Mouse (Mus musculus): ENCODE measurements at regions not wholly inside any gene's neighbourhood (a gene's known extent, or its start where the extent isn't known, plus 50 kb on each side); places are given as distances from the start of the nearest gene placed in this dataset.

DNA sequence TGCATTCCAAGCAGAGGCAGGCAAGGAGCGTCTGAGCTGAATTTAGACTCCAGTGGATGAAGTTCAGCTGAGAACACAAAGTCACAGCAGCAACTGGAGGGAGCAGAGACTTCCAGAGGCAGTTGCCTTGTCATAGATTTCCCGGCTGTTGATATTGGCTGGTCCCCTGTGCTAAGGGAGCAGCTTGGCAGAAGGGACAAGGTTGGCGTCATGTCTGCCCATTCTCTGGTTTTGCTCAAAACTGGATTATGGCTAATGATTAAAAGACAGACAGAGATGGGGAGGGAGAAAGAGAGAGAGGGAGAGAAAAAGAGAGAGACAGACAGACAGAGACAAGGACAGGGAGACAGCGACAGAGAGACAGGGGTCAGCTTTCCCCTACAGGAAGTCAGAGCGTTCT, 169.0 kb upstream of the Ift57 start:
- H3K9me3 ChIP-seq = no peaks in the 10 kb centered on the region
- 93% methylated on average over 5 of the region's 5 CpGs for WGBS
- no peak overlapping the region for H3K27ac ChIP-seq
- no peaks in the 10 kb centered on the region for H3K27me3 ChIP-seq
- H3K4me2 ChIP-seq = no peak overlapping the region
- H3K4me3 ChIP-seq (replicated peaks) = no peak overlapping the region
- no peaks in the 10 kb centered on the region for H3K36me3 ChIP-seq (replicated peaks)
- no peaks in the 10 kb centered on the region for H3K4me1 ChIP-seq
- H3K9ac ChIP-seq = no peak overlapping the region
- ATAC-seq (ENCODE audit: low FRiP score) = no peak

GRCm38 (mm10) chr16:49532071-49532686, 166.9 kb upstream of the Ift57 start:
- no peaks in the 10 kb centered on the region for H3K9me3 ChIP-seq
- H3K4me1 ChIP-seq = no peaks in the 10 kb centered on the region
- no peaks in the 10 kb centered on the region for H3K27me3 ChIP-seq
- H3K4me2 ChIP-seq = no peak overlapping the region
- 84% methylated on average over 7 of the region's 7 CpGs for WGBS
- no peaks in the 10 kb centered on the region for H3K36me3 ChIP-seq (replicated peaks)
- no peak overlapping the region for H3K4me3 ChIP-seq (replicated peaks)
- no peak overlapping the region for H3K9ac ChIP-seq
- peak; percentile 68 for ATAC-seq (ENCODE audit: low FRiP score)
- H3K27ac ChIP-seq = no peak overlapping the region

DNA sequence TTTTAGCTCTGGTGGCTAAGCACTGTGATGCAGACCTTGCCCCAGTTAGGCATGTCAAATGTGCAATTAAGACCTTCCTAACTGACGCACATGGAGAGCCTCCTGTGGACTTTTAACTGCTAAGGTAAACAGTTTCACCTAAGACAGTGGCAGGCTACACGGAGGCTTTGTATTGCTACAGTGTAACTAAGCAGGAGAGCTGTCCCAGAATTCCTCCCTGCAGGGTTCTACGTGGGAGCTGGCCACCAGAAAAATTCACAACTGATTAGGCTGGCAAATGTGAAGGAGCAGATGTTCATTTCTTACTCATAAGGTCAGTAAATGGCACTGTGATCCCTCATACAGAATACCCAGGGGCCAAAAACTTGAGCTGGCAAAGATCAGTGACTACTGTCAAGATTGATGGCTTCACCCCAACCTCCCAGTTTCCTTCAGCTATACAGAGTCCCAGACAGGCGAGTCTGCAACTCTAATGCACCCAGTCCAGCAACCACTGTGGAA, 165.5 kb upstream of the Ift57 start:
- no peaks in the 10 kb centered on the region for H3K4me1 ChIP-seq
- ATAC-seq (ENCODE audit: low FRiP score) = no peak
- H3K9ac ChIP-seq = no peak overlapping the region
- no peak overlapping the region for H3K27ac ChIP-seq
- H3K36me3 ChIP-seq (replicated peaks) = no peaks in the 10 kb centered on the region
- H3K4me2 ChIP-seq = no peak overlapping the region
- H3K9me3 ChIP-seq = no peaks in the 10 kb centered on the region
- no peaks in the 10 kb centered on the region for H3K27me3 ChIP-seq
- 55% methylated on average over 4 of the region's 4 CpGs for WGBS
- no peak overlapping the region for H3K4me3 ChIP-seq (replicated peaks)

DNA sequence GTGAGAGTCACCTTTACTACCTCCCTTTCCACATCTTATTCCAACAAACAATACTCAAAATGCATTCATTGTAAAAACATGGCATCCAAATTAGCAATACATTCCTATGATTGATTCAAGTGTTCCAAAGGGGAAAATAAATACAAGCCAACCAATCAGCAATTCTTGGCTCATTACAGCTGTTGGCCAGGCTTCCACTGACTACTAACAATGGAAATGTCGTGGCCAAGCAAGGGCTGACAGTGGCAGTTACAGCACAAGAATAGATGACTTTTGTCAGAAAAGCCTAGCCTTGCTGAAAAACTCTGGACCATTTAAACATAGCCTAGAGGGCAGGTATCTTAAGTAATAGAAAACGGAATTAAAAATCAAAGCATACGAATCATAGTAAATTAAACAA, 148.8 kb upstream of the Ift57 start:
- H3K9me3 ChIP-seq = no peaks in the 10 kb centered on the region
- no peak overlapping the region for H3K4me2 ChIP-seq
- no peaks in the 10 kb centered on the region for H3K27me3 ChIP-seq
- no peak overlapping the region for H3K4me3 ChIP-seq (replicated peaks)
- ATAC-seq (ENCODE audit: low FRiP score) = no peak
- 69% methylated on average over 3 of the region's 3 CpGs for WGBS
- no peak overlapping the region for H3K9ac ChIP-seq
- H3K27ac ChIP-seq = no peak overlapping the region
- no peaks in the 10 kb centered on the region for H3K4me1 ChIP-seq
- H3K36me3 ChIP-seq (replicated peaks) = no peaks in the 10 kb centered on the region

DNA sequence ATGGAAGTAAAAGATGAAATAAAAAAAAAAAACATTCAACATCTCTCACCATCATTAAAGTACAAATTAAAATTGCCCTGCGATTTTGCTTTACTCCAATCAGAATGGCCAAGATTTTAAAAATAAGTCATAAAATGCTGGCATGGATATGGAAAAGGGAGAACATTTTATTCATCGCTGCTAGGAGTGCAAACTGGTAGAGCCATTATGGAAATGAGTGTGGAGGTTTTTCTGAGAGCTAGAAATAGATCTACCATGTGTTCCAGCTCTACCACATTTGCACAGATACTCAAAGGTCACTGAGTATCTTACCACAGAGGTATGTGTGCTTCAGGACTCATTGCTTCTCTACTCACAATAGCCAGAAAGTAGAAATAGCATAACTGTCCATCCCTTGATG, 129.0 kb upstream of the Ift57 start:
- no peak overlapping the region for H3K9ac ChIP-seq
- no peaks in the 10 kb centered on the region for H3K36me3 ChIP-seq (replicated peaks)
- H3K4me3 ChIP-seq (replicated peaks) = no peak overlapping the region
- H3K9me3 ChIP-seq = no peaks in the 10 kb centered on the region
- WGBS = 90% methylated on average over 2 of the region's 2 CpGs
- peaks cover 11% of the 10 kb centered on the region for H3K4me1 ChIP-seq
- H3K4me2 ChIP-seq = no peak overlapping the region
- no peaks in the 10 kb centered on the region for H3K27me3 ChIP-seq
- H3K27ac ChIP-seq = no peak overlapping the region
- no peak for ATAC-seq (ENCODE audit: low FRiP score)

DNA sequence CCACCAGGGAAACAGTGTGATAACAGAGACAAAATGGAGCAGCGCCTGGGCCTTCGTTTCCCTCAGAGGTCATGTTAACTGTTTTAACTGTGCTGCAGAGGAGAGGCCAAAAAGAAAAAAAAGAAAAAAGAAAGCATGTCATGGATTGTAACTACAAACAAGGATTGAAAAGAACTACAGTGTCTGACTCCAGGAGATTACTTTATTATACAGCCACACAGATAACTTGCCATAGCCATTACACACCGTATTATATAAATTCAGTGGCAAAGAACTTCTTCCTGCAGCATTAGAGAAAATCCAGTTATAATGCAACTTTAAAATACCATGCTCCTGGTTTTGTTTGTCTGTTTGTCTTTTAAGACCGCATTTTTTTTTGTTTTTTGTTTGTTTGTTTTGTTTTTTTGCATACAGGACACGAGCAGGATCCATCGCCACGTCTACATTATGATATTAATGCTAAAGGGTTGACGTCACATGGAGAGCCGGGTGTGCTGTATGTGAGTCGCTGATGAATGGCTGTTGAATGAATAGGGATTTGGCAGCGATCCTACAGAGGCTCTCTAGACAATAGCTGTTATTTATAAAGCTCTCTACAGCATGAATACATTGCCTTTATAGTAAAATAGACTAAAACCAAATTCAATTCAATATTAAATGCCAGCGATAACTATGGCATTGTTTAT, 126.4 kb upstream of the Ift57 start:
- no peak overlapping the region for H3K4me3 ChIP-seq (replicated peaks)
- H3K27ac ChIP-seq = no peak overlapping the region
- H3K9me3 ChIP-seq = no peaks in the 10 kb centered on the region
- peaks cover 11% of the 10 kb centered on the region for H3K4me1 ChIP-seq
- no peak overlapping the region for H3K9ac ChIP-seq
- peak overlapping the region; percentile 34 for H3K4me2 ChIP-seq
- no peaks in the 10 kb centered on the region for H3K27me3 ChIP-seq
- H3K36me3 ChIP-seq (replicated peaks) = no peaks in the 10 kb centered on the region
- peak; percentile 86; the same call in 1 of the 2 replicates for ATAC-seq (ENCODE audit: low FRiP score)
- 26% methylated on average over 12 of the region's 12 CpGs for WGBS

DNA sequence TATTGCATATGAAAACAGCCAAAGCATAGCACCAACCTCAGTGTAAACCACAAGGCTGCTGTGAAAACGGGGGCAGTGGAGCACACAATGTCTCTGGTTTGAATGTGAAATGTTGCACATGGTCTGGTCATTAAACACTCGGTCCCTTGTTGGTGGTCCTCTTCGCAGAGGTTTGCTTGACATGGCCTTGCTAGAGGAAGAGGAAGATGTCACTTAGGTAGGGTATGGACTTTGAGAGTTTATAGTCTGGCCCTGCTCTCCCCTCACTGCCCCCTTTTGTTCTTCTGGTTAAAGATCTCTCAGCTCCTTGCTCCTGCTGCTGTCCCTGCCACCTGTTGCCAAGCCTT, 125.9 kb upstream of the Ift57 start:
- WGBS = 29% methylated on average over 3 of the region's 3 CpGs
- Histone ChIP-seq H3K36me3 (replicated peaks) (no peaks in the 10 kb centered on the region), H3K4me1 (peaks cover 11% of the 10 kb centered on the region), H3K27ac (no peak overlapping the region), H3K9ac (no peak overlapping the region), H3K27me3 (no peaks in the 10 kb centered on the region), H3K4me3 (replicated peaks) (no peak overlapping the region), H3K4me2 (peak overlapping the region; percentile 34), H3K9me3 (no peaks in the 10 kb centered on the region)
- peak; percentile 66; the same call in 1 of the 2 replicates for ATAC-seq (ENCODE audit: low FRiP score)

- Histone ChIP-seq H3K4me1 (no peaks in the 10 kb centered on the region), H3K36me3 (replicated peaks) (no peaks in the 10 kb centered on the region), H3K4me3 (replicated peaks) (no peak overlapping the region), H3K27ac (no peak overlapping the region), H3K4me2 (no peak overlapping the region), H3K9ac (no peak overlapping the region), H3K27me3 (no peaks in the 10 kb centered on the region), H3K9me3 (no peaks in the 10 kb centered on the region)
- no peak for ATAC-seq (ENCODE audit: low FRiP score)
- WGBS = 96% methylated on average over 4 of the region's 4 CpGs
These were observed 120.1 kb upstream of the Ift57 start for GRCm38 (mm10) chr16:49578976-49579375.

DNA sequence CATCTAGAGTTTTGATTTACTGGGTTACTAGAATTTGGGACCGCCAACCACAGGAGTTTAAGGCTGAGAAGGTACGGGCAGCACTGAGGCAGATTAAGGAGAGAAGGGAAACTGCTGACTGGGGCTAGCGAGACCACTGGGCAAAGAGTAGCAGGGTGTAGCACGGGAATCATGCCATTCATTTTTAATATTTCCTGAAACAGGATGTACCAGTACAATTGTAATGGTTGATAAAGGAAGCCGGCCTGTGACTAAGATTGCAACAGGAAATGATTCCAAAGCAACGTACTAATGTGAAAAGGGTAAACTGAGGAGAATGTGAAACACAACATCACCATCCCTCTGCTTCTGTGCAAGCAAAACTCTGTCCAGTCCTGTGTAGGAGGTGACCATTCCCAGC, 118.3 kb upstream of the Ift57 start:
- Histone ChIP-seq H3K36me3 (replicated peaks) (no peaks in the 10 kb centered on the region), H3K4me1 (no peaks in the 10 kb centered on the region), H3K27ac (no peak overlapping the region), H3K4me2 (no peak overlapping the region), H3K27me3 (no peaks in the 10 kb centered on the region), H3K4me3 (replicated peaks) (no peak overlapping the region), H3K9ac (no peak overlapping the region), H3K9me3 (no peaks in the 10 kb centered on the region)
- ATAC-seq (ENCODE audit: low FRiP score) = no peak
- WGBS = 95% methylated on average over 6 of the region's 6 CpGs

DNA sequence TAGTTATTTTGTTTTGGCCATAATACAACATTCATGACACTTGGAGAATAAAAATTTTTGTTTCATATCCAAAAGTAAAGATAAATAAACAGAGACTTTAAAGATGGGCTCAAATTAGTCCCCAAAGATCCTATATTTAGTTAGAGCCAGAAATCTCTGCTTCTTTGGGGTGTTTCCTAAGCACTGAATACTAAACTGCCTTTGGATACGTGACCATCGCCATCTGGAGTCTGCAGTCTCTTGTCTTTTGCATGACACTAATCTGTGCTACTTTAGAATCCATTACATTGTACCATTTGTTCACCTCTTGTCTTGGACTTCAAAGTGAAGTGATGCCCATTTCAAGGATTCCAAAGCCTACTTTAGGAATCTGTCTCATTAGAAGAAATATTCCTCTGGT, 92.5 kb upstream of the Ift57 start:
- Histone ChIP-seq H3K9me3 (0 out of 2 replicates have a peak, but pooled peaks cover under 1% of the 10 kb centered on the region), H3K27me3 (no peaks in the 10 kb centered on the region), H3K36me3 (replicated peaks) (no peaks in the 10 kb centered on the region), H3K4me2 (no peak overlapping the region), H3K9ac (no peak overlapping the region), H3K4me3 (replicated peaks) (no peak overlapping the region), H3K27ac (no peak overlapping the region), H3K4me1 (no peaks in the 10 kb centered on the region)
- WGBS = 76% methylated on average over 2 of the region's 2 CpGs
- no peak for ATAC-seq (ENCODE audit: low FRiP score)

DNA sequence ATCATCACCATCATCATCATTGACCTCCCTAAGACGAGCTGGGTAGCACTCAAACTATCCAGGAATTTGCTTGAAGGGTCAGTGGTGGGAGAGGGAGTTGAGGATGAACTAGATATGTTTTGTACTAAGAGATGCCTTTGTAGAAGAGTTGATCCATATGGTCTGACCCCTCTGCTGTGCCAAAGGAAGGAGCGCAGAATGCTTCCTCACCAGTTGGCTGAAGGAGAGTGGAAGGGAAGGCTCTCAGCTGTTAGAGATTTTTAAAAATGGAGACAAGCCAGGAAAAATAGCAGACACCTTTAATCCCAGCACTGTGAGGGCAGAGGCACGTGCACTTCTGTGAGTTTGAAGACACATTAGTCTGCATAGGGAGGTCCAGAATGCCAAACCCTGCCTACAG, 84.2 kb upstream of the Ift57 start:
- Histone ChIP-seq H3K9me3 (peaks cover 6% of the 10 kb centered on the region; the same call in 1 of the 2 replicates), H3K9ac (no peak overlapping the region), H3K4me3 (replicated peaks) (no peak overlapping the region), H3K27ac (no peak overlapping the region), H3K36me3 (replicated peaks) (no peaks in the 10 kb centered on the region), H3K4me1 (no peaks in the 10 kb centered on the region), H3K27me3 (no peaks in the 10 kb centered on the region), H3K4me2 (no peak overlapping the region)
- ATAC-seq (ENCODE audit: low FRiP score) = no peak
- WGBS = 88% methylated on average over 3 of the region's 3 CpGs

DNA sequence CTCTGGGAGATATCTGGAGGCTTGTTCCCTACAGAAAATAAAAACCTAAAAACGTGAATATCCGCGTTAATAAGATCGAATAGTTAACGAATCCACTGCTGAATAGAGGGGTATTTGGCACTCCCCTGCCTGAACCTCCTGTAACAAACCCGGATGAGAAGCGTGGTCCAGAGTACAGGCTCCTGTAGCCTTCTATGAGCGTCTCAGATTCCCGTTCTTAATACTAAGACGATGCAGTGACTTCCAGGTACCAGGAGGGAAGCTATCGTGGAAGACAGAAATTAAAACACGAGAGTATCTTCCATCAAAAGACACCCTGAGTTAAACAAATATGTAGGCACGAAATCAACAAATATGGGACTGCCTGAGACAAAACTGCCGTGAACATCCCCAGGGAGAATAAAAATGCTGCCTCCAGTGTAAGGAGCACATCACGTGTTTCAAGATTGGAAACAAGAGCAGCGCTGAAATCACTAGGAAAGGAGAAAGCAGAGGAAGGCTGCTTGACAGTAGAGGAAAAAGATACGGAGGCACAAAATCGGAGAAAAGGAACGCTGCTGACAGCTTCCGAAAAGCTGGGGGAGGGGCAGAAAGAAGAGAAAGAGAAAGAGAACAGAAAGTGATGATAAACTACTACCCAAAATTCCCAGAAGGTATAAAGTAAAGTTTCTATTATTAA, 83.6 kb upstream of the Ift57 start:
- Histone ChIP-seq H3K27ac (no peak overlapping the region), H3K9ac (no peak overlapping the region), H3K4me2 (no peak overlapping the region), H3K4me1 (no peaks in the 10 kb centered on the region), H3K36me3 (replicated peaks) (no peaks in the 10 kb centered on the region), H3K9me3 (peaks cover 6% of the 10 kb centered on the region; the same call in 1 of the 2 replicates), H3K27me3 (no peaks in the 10 kb centered on the region), H3K4me3 (replicated peaks) (no peak overlapping the region)
- ATAC-seq (ENCODE audit: low FRiP score) = no peak
- 87% methylated on average over 20 of the region's 20 CpGs for WGBS

Data from forebrain, embryonic 12.5 days (tissue).